Mouse (Mus musculus): ENCODE results near the gene Agtr1a.

DNA sequence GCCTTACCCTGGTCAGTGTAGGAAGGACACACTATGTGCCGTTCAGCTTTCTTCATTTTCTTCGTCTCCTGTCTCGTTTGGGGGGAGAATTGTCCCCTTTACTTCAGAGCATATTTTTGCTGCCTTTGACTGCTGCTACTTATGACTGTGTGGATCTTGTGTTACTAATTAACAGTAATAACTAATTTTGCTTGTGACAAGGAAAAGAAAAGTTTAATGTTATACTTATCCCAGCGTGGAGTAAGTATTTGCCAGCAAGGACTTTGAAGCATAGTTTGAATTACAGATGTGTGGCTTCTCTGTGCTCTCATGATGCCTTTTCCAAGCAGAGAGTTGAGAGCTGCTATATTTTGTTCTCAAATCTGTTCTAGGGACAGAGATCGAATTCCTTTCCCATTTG lies 2.3 kb downstream of the Agtr1a start:
- TF ChIP-seq EP300 (optimal IDR thresholded peaks at IDR 0.05) (no peak), CTCF (IDR thresholded peaks at IDR 0.05; ENCODE audit: low read depth) (no peak)

Data from stomach, postnatal 0 days (tissue).